In genomic region chr10:50190276-50190675, GRCm38 (mm10) we compare ENCODE assay signal across 13 mouse cellular contexts.
"Had no signal": no experiment of that assay in that cellular context is flagged by ENCODE, and none has a peak within 500 bp of the region (broad histone marks: within the 10 kb centered on the region; RNA-seq: fewer than 3 reads in every experiment).

No protein-coding gene starts in this region.

- H3K36me3 ChIP-seq: limb, embryonic 13.5 days; midbrain, embryonic 12.5 days; neural tube, embryonic 15.5 days had no signal

- H3K27ac ChIP-seq: layer of hippocampus, adult 2 months; limb, embryonic 13.5 days; liver, embryonic 14.5 days; midbrain, embryonic 12.5 days; neural tube, embryonic 15.5 days had no signal

- H3K4me1 ChIP-seq: limb, embryonic 13.5 days; midbrain, embryonic 12.5 days; neural tube, embryonic 15.5 days had no signal

- H3K27me3 ChIP-seq: limb, embryonic 13.5 days; midbrain, embryonic 12.5 days; neural tube, embryonic 15.5 days had no signal

- H3K9ac ChIP-seq: limb, embryonic 13.5 days; liver, embryonic 14.5 days; midbrain, embryonic 12.5 days; neural tube, embryonic 15.5 days had no signal

- H3K4me2 ChIP-seq: limb, embryonic 13.5 days; midbrain, embryonic 12.5 days; neural tube, embryonic 15.5 days had no signal

- H3K9me3 ChIP-seq: limb, embryonic 13.5 days; midbrain, embryonic 12.5 days; neural tube, embryonic 15.5 days had no signal

- H3K4me3 ChIP-seq: layer of hippocampus, adult 2 months; limb, embryonic 13.5 days; midbrain, embryonic 12.5 days; myocyte; neural tube, embryonic 15.5 days had no signal

- DNase-seq: kidney, postnatal 10 days; kidney, postnatal 4 days; left cerebral cortex, postnatal 4 days; lung, adult 18-20 months; right cerebral cortex, adult 18-20 months; right cerebral cortex, postnatal 25 days; thymus, postnatal 36 days had no signal
